Mouse (Mus musculus): Measurements from ENCODE around the gene Rnf149. TPM values are rescaled to one million over a fixed set of nuclear protein-coding genes. Genes with fewer than 3 reads are reported as not detected.
"Not testable (repeated sequence)": the region's sequence is repeated elsewhere in the genome, so short reads cannot be mapped to it uniquely, and the experiment has no call there.

Rnf149 gene
- 10 to 100 TPM; 32.3 to 34.8 TPM for total RNA-seq (2021)

DNA sequence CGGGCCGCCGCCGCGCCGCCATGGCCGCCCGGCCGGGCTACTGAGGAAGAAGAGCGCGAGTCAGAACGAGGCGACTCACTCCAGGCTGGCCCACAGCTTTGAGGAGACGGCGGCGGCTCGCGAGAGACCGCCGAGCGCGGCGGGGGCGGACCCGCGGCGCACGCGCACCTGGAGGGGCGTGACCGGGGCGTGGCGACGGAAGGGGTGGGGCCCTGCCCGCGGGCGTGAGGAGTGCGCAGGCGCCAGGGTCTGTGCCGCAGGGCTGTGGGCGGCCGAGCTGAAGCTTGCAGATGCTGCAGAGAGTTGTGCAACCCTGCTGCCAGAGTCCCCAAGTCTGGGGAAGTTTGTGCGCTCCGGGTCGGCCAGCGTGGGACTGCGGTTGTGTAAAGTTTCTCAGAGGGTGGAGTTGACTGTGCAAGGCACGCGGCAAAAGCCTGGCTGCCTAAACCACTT is at the start of gene Rnf149:
TSS of gene Rnf149 (minus strand) at position 153 of the 453 bp plus-strand sequence.
- peak; percentile 96 to 97 for DNase-seq

- no peak for DNase-seq
These were observed 48.3 kb upstream of the Rnf149 start for GRCm38 (mm10) chr1:39625491-39625890.

GRCm38 (mm10) chr1:39623729-39624128 is 46.5 kb upstream of the Rnf149 start:
- DNase-seq = no peak

- DNase-seq = no peak
These were observed 45.9 kb upstream of the Rnf149 start for GRCm38 (mm10) chr1:39623106-39623505.

- DNase-seq = no peak
These were observed 41.3 kb upstream of the Rnf149 start for GRCm38 (mm10) chr1:39618524-39618923.

- no peak for DNase-seq
These were observed 38.3 kb upstream of the Rnf149 start for GRCm38 (mm10) chr1:39615526-39615925.

GRCm38 (mm10) chr1:39614462-39615279 is 37.5 kb upstream of the Rnf149 start:
- DNase-seq = peak; percentile 20 to 60

DNA sequence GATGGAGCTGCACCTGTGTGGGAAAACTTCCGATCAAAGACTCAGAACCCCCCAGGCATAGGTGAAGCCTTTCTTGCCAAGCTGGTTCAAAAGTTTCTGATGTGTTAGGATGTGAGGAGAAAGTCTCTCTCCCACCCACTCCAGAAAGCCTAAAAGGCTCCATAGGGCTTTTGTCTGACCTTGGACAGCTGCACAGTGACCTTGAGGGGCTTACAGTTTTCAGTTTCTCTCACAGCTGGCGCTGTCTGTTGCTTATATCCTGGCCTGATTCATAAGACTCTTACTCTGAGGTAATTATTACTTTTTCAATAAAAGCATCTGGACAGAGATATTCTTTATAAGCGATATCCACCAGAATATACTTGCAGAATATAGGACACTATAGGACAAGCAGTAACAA is 35.9 kb upstream of the Rnf149 start:
- no peak for DNase-seq

DNA sequence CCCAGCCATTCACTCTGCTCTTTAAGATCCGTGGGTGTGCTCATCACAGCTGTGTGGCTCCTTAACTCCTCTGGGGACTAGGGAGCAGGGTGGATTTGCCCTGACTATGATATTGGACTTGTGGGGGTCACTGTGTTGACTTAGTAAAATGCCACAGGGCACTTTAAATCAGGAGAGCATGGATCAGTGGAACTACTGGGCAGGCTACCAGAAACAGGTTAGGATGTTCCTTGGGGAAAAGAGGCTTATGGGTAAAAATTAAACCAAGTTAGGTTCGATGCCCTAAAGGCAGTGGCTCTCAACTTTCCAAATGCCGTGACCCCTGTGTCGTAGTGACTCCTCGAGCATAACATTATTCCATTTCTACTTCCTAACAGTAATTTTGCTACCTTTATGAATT is 35.3 kb upstream of the Rnf149 start:
- no peak for DNase-seq

DNA sequence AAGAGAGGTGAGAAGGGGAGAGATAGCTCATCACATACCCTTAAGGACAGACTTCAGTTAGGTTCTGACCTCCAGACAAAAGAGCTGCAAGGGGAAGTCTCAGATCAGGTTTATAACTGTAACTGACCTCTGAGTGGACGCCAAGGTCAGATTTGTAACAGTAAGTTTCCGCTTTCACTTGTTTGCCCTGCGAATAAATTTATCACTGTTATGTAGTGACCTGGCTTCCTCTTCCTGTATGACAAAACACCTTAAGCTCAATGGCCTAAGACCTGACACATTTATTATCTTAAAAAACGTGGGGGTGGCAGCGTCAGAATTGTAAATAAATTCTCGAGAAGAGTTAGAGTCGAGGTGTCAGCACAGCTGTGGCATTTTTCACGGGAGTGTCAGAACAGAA is 31.3 kb upstream of the Rnf149 start:
- no peak for DNase-seq

GRCm38 (mm10) chr1:39602477-39602876 is 25.3 kb upstream of the Rnf149 start:
- no peak for DNase-seq

- DNase-seq = no peak
These were observed 21.5 kb upstream of the Rnf149 start for GRCm38 (mm10) chr1:39598726-39599125.

DNA sequence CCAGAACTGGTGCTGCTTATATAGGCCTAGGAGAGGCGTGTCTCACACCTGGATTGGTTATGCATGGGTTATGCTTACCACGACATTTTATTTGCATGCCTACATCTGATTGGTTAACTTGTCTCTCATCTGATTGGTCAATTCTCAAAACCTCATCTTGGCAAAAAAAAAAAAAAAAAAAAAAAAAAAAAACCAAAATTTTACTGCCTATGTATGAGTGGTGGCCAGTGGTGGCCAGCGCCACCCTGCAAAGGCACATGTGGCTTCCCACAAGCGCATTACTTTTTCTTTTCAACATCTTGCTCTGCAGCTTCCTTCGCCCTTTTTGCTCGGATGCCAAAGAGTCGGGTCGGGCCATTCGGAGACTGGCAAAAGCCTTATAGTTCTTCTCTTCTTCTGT is 19.9 kb upstream of the Rnf149 start:
- DNase-seq = not testable (repeated sequence)

DNA sequence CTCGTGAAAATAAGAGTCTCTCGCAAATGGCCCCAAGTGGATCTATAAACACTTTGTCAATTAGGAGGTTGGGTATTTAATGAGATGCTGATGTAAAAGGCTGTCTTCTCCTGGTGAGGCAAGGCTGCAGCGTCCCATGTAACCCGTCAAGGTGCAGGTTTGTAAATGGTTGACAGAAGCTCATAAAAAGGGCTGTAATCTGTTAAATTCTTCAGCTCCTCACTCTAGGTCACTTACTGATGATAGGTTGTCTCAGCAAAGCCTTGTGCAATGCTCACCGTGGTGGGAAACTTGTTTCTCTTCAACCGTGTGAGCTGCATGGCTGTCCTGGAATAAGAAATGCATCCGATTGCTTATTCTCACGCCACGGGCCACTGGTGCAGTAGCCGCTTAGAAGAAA is 16.6 kb upstream of the Rnf149 start:
- DNase-seq = no peak

DNA sequence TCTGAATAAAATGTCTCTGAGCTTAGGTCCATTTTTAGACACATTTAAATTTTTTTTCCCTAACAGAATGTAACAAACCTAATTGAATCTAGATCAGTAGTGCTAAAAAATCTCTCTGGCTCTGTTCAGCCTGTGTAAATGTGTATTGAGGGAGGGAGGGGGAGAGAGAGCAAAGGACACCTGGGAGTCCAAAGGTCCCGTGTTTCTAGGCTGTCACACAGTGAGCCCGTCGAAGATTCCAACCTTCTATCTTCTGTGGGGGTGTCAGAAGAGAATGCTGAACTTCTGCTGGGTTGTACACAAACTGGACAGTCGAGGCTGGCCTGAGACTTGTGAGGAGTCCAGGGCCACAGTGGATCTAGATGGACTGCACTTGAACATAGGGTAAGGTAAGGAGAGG is 14.9 kb upstream of the Rnf149 start:
- DNase-seq = no peak

- DNase-seq = not testable (repeated sequence)
These were observed 14.4 kb upstream of the Rnf149 start for GRCm38 (mm10) chr1:39591557-39591956.

DNA sequence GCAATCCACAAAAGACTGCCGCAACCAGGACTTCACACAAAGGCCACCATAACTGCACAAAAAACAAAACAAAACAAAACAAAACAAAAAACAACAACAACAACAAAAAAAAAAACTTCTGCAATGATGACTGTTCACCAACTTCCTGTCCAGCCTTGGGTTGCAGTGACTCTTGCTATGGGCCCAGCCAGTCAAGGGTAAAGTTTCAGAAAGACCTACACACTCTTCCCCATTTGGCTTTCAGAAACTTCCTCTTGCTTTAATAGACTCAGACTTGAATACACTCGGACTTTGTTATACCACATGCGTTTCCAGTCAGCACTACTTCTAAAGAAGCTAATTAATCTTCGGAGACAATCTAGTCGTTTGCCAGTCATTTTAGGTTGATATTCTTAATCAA is 13.0 kb upstream of the Rnf149 start:
- no peak for DNase-seq

DNA sequence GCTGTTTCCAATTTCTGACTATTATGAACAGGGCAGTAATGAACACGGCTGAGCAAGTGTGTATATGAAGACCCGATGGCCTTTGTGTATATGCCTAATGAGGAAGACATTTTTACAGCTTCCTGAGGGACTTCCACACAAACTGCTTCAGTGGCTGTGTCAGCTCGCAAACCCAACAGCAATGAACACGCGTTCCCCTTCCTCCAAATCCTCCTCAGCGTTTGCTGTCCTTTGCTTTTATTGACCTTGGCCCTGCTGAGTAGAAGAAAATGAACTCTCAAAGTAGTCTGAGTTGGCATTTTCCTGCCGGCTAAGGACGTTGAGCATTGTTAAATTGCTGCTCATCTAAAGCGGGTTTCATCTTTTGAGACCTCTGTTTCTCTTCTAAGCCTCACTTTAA is 8.2 kb upstream of the Rnf149 start:
- DNase-seq = no peak

DNA sequence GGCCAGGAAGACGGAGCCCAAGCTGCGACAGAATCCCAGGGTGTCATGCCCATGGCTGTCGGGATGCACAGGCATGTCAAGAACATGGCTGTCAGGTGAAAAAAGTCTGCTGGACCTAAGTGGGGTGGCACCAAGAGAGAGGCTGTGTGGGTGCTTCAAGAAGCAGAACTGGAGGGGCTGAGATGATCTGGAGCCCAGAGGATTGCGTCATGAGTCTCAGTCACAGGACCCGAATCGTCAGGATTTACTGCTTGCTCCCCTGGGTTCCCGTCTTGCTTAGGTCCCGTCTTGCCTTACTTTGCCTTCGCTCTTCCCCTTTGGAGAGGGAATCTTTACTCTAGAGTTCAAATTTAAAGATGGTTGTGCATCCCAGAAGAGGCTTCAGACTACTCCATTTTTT is 6.0 kb upstream of the Rnf149 start:
- no peak for DNase-seq

DNA sequence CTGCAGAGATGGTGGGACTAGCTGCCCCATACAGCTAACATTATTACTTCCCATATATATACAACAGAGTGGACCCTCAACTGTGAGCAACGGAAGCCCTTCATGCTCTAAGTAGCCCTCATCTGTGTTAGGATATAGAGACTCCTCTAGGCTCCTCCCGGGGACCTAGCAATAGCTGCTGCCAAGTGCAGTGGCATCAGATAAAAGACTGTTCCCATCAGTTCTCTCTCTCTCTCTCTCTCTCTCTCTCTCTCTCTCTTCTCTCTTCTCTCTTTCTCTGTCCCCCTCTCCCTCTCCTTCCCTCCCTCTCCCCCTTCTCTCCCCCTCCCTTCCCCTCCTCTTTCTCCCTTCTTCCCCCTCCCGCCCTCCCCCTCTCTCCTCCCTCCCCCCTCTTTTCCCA is 4.0 kb upstream of the Rnf149 start:
- DNase-seq = no peak

DNA sequence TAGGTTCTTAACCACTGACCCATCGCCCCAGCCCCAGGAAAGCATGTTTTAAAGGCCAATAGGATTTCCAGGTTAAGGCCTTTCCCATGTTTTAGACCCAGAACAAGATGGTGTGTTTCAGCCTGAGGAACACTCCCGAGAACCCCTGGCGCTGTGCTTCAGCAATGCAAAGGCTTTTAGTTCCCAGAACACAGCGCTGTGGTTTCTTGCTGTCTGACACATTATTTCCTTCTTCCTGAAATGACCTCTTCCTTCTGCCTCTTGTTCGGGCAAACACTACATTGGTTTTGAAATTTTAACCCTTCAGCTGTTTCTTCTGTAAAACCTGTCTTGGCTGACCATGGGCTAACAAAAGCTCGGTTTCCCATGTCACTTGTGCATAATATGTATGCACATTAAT is 1.9 kb upstream of the Rnf149 start:
- no peak for DNase-seq

DNA sequence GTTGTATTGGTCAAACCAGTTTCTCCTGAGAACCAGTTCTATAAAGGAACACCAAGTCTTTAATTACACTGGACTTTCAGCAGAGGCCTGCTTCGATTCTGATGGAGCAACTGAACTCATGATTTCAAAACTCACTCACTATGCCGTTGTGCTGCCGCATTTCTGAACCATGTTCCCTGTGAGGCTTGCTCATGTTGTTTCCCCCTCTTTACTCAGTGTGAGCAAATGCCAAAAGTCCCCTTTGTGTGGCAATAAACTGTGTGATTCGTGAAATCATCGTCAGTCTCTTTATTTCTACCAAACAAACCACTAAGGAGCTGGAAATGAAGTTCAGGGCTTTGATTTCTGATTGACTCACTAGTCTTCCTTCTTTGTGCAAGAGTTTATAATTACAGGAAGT is 1.2 kb upstream of the Rnf149 start:
- no peak for DNase-seq

DNA sequence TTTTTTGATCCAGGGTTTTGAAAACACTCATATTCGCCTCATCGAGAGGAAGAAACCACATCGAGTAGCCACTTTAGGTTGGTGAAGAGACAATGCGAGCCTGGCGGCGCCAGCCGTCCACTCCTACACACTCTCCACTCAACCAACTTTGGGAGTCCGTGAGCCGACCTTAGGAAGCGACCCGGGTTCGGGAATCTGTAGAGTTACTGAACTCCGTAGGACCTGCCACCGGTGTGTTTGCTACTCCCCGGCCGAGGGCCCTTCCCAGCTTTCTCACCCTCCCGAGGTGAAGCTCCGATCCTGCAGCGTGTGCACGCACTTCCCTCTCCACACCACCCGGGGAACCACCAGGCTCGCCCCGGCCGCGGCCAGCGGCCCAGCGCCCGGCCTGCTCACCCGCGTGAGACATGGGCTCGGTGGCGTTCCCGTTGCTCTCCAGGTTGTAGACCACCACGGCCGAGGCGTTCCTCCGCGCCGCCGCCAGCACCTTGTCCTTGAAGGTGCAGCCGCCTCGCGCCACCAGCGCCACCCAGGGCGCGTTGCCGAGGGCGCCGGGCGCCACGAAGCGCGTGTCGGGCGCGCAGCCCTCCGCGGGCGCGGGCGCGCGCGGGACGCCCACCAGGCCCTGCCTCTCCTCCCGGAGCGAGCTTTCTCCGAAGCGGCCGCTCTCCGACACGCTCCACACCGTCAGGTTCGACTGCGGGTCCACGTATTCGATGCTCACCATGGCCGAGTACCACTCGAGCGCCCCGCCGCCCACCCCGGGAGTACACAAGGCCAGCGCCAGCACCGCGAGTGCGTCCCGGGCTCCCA is 568 bp downstream of the Rnf149 start:
- peak; percentile 69 to 74 for DNase-seq
